Mouse (Mus musculus) MEL (cell line): Measurements from ENCODE around the gene Gm10271.

Source experiments
- CTCF ChIP-seq, 3 experiments: IDR thresholded peaks in 2 of 3; conservative IDR thresholded peaks in 1 of 3; 2 replicates each; pipeline ENCODE4 v1.5.1; 2011 to 2012; ENCODE audit warnings: low read length in 3 of 3, low read depth in 2 of 3, mild to moderate bottlenecking in 2 of 3, improper control_type of control experiment in 1 of 3, inconsistent platforms in 1 of 3, mixed read lengths in 1 of 3, moderate library complexity in 1 of 3; ENCODE audit not compliant: control insufficient read depth in 1 of 3, insufficient read depth in 1 of 3, poor library complexity in 1 of 3, severe bottlenecking in 1 of 3
- EP300 ChIP-seq, 2 experiments: IDR thresholded peaks; 2 replicates each; pipeline ENCODE4 v1.6.1; 2011; ENCODE audit warnings: improper control_type of control experiment in 2 of 2, low read length in 2 of 2, low read depth in 1 of 2, mild to moderate bottlenecking in 1 of 2
- MEF2A ChIP-seq: IDR thresholded peaks from 2 replicates; pipeline ENCODE4 v1.6.1; 2014; ENCODE audit warnings: low read depth, mild to moderate bottlenecking, inconsistent platforms, low read length, improper control_type of control experiment; ENCODE audit not compliant: poor library complexity, insufficient replicate concordance, severe bottlenecking; ENCODE audit errors: extremely low read depth
- POLR2A ChIP-seq, 2 experiments: IDR thresholded peaks; 2 replicates each; pipeline ENCODE4 v1.6.1; 2011 to 2012; ENCODE audit warnings: low read length in 2 of 2, mild to moderate bottlenecking in 2 of 2, control low read depth in 1 of 2, improper control_type of control experiment in 1 of 2, low read depth in 1 of 2, moderate library complexity in 1 of 2; ENCODE audit not compliant: control insufficient read depth in 1 of 2, insufficient read depth in 1 of 2, poor library complexity in 1 of 2
- TCF12 ChIP-seq: IDR thresholded peaks from 2 replicates; pipeline ENCODE4 v1.6.1; 2014; ENCODE audit warnings: low read depth, mild to moderate bottlenecking, inconsistent platforms, low read length, improper control_type of control experiment, moderate library complexity
- ZC3H11A ChIP-seq: IDR thresholded peaks from 2 replicates; pipeline ENCODE4 v1.6.1; 2012; ENCODE audit warnings: low read depth, mild to moderate bottlenecking, inconsistent platforms, low read length, improper control_type of control experiment

GRCm38 (mm10) chr10:116986264-116987082 is 14.1 kb upstream of the Gm10271 start, which contains the start of gene Best3:
- TF ChIP-seq ZC3H11A = no peak
- TF ChIP-seq MEF2A = no peak
- no peak for TF ChIP-seq TCF12
- TF ChIP-seq CTCF (IDR thresholded peaks at IDR 0.05 in 2 of 3, conservative IDR thresholded peaks at IDR 0.05 in 1 of 3; ENCODE audit: control insufficient read depth in 1 of 3, insufficient read depth in 1 of 3, low read depth in 2 of 3, low read length in 3 of 3, poor library complexity in 1 of 3, severe bottlenecking in 1 of 3) = no peak
- no peak for TF ChIP-seq EP300 (IDR thresholded peaks at IDR 0.05; ENCODE audit: low read depth in 1 of 2, low read length in 2 of 2)
- TF ChIP-seq POLR2A (IDR thresholded peaks at IDR 0.05; ENCODE audit: control insufficient read depth in 1 of 2, insufficient read depth in 1 of 2, low read depth in 1 of 2, low read length in 2 of 2, poor library complexity in 1 of 2) = no peak
